Mouse (Mus musculus) erythroblast, embryonic 14.5 days (primary cell): Measurements from ENCODE around the gene Cttnbp2.

ENCODE experiments used
- GATA1 ChIP-seq: IDR thresholded peaks from 2 replicates; pipeline ENCODE4 v1.6.1; 2012; ENCODE audit warnings: low read length, inconsistent platforms, mixed read lengths
- TAL1 ChIP-seq: IDR thresholded peaks from 3 replicates; pipeline ENCODE4 v1.6.1; 2012; ENCODE audit warnings: low read length, inconsistent platforms, mixed read lengths

- TF ChIP-seq TAL1 = no peak
- TF ChIP-seq GATA1 = no peak
These were observed 46.9 kb downstream of the Cttnbp2 start for GRCm38 (mm10) chr6:18467777-18468176.
